Mouse (Mus musculus) hindbrain, postnatal 0 days (tissue): ENCODE measurements at regions not wholly inside any gene's neighbourhood (a gene's known extent, or its start where the extent isn't known, plus 50 kb on each side); places are given as distances from the start of the nearest gene placed in this dataset.
A peak's percentile ranks its signal among the peaks of the same experiment; 100 is the strongest.

Experiments used
- ATAC-seq: fragments of 200-750 bp; cut with Nextera tagmentation; 2 replicates; pipeline ENCODE4 v1.8.0; 2017; ENCODE audit warnings: mild to moderate bottlenecking, moderate TSS enrichment, moderate library complexity
- DNase-seq: peaks from one replicate; pipeline ENCODE4 v3.0.0-alpha.2; 2015; ENCODE audit warnings: low spot score
- H3K27ac ChIP-seq: fragments of 300-500 bp; sonication (generic); 2 replicates; pipeline ENCODE4 v1.5.1; 2014; ENCODE audit warnings: mild to moderate bottlenecking
- H3K27me3 ChIP-seq: fragments of 300-500 bp; sonication (generic); 2 replicates; pipeline ENCODE4 v1.6.1; 2014; ENCODE audit warnings: low read length, mixed read lengths; ENCODE audit not compliant: insufficient read depth
- H3K36me3 ChIP-seq: fragments of 300-500 bp; sonication (generic); 2 replicates; pipeline ENCODE4 v1.6.1; 2014; ENCODE audit warnings: low read length, mixed read lengths; ENCODE audit not compliant: insufficient read depth
- H3K4me1 ChIP-seq: fragments of 300-500 bp; sonication (generic); 2 replicates; pipeline ENCODE4 v1.6.1; 2014; ENCODE audit warnings: antibody characterized with exemption, low read length, mixed read lengths; ENCODE audit not compliant: insufficient read depth
- H3K4me2 ChIP-seq: fragments of 300-500 bp; sonication (generic); 2 replicates; pipeline ENCODE4 v1.6.1; 2014; ENCODE audit warnings: low read depth, mild to moderate bottlenecking, low read length, moderate library complexity, mixed read lengths
- H3K4me3 ChIP-seq: fragments of 300-500 bp; sonication (generic); 2 replicates; pipeline ENCODE4 v1.5.1; 2014; ENCODE audit warnings: low read length
- H3K9ac ChIP-seq: fragments of 300-500 bp; sonication (generic); replicated peaks from 2 replicates; pipeline ENCODE4 v1.6.1; 2014; ENCODE audit warnings: mild to moderate bottlenecking, low read length, moderate library complexity, mixed read lengths
- H3K9me3 ChIP-seq: fragments of 300-500 bp; sonication (generic); 2 replicates; pipeline ENCODE4 v1.6.1; 2016; ENCODE audit warnings: low read length, mixed read lengths
- CTCF ChIP-seq: IDR thresholded peaks from 2 replicates; pipeline ENCODE4 v1.5.1; 2016; ENCODE audit warnings: antibody characterized with exemption, control low read depth, low read depth
- WGBS: fragments of 180-500 bp; shearing (Covaris S2); extraction: QIAGEN DNeasy Blood & Tissue Kit; methylation state at CpG from one replicate; pipeline ENCODE4 v1.1.7; 2014; 5-methylcytosine and 5-hydroxymethylcytosine counted together

DNA sequence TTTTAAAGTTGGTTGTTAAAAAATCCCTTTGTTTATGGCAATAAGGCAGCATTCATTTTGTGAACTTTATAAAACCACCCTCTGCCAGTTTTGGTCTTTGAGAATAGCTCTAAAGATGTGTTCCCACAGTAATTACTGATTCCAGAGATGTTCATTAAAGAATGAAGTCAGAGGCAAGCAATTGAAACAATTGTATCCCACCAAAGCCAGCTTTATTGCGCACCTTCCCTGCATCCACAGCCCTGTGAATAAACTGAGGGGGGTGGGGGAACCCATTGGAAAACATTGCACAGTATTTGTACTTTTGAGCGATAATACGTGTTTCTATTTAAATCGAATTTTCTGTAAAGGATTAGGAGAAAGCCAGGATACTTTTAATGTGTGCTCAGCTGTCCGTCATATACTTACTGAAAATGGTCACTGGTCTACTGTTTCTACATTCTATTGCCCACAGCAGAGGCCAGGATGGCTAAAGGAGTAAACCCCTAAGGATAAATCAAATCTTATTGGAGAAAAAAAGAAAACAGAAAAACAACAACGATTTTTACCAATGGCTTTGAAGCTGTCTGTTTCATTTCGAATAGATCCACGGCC is 278.3 kb downstream of the Usp25 start:
- H3K27me3 ChIP-seq: no peaks in the 10 kb centered on the region
- TF ChIP-seq CTCF: no peak
- peak overlapping the region; percentile 59 for H3K27ac ChIP-seq
- WGBS: 52% methylated on average over 8 of the region's 8 CpGs
- no peak for ATAC-seq
- H3K36me3 ChIP-seq: no peaks in the 10 kb centered on the region
- no peak overlapping the region for H3K4me3 ChIP-seq
- peaks cover 5% of the 10 kb centered on the region; the same call in 1 of the 2 replicates for H3K4me1 ChIP-seq
- DNase-seq: peak; percentile 6
- no peaks in the 10 kb centered on the region for H3K9me3 ChIP-seq
- H3K9ac ChIP-seq: no peak overlapping the region
- peak overlapping the region; percentile 27 for H3K4me2 ChIP-seq

DNA sequence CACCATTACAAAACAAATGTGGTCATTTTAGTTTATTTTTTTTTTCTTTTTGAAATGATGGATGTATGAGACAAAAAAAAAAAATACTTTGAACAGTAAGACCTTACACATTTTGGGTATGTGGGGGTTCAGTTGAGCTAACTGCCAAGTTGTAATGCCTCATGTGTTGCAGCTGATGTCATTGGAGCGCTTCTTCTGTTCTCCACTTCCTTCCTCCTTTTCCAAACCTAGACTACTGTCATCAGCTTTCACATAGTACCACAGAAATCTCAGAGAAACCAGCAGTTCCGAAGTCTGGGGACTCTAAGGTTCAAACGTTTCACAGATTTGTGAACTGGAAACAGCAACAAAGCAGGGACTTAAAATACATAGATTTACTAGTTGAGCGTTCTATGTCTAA is 270.7 kb downstream of the Usp25 start:
- no peak for ATAC-seq
- H3K27ac ChIP-seq: no peak overlapping the region
- no peaks in the 10 kb centered on the region for H3K9me3 ChIP-seq
- no peak for DNase-seq
- H3K4me3 ChIP-seq: no peak overlapping the region
- H3K27me3 ChIP-seq: no peaks in the 10 kb centered on the region
- H3K9ac ChIP-seq: no peak overlapping the region
- 86% methylated on average over 4 of the region's 4 CpGs for WGBS
- no peaks in the 10 kb centered on the region for H3K36me3 ChIP-seq
- no peaks in the 10 kb centered on the region for H3K4me1 ChIP-seq
- no peak overlapping the region for H3K4me2 ChIP-seq
- no peak for TF ChIP-seq CTCF

DNA sequence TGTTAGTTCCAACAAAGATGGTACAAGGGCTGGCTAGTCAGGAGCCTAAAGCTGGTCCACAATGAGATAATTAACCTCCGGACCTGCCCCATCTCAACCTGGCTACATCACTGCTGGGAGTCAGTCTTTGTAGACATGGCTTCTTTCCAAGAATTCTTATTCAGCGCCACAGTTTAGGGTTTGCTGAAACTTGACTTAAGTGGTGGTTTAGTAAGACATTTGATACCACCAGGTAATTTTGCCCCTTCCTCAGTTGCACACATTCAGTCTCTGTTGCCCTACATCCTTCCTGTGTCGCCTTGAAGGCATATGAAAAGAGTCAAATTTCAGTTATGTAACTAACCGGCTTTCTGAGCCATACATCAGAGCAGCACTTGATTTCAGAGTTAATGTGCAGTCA is 266.4 kb downstream of the Usp25 start:
- H3K4me1 ChIP-seq: no peaks in the 10 kb centered on the region
- TF ChIP-seq CTCF: no peak
- H3K9me3 ChIP-seq: no peaks in the 10 kb centered on the region
- no peak overlapping the region for H3K4me3 ChIP-seq
- WGBS: 84% methylated on average over 4 of the region's 4 CpGs
- no peak overlapping the region for H3K9ac ChIP-seq
- H3K27ac ChIP-seq: no peak overlapping the region
- no peaks in the 10 kb centered on the region for H3K36me3 ChIP-seq
- H3K27me3 ChIP-seq: no peaks in the 10 kb centered on the region
- H3K4me2 ChIP-seq: no peak overlapping the region
- no peak for ATAC-seq
- no peak for DNase-seq

DNA sequence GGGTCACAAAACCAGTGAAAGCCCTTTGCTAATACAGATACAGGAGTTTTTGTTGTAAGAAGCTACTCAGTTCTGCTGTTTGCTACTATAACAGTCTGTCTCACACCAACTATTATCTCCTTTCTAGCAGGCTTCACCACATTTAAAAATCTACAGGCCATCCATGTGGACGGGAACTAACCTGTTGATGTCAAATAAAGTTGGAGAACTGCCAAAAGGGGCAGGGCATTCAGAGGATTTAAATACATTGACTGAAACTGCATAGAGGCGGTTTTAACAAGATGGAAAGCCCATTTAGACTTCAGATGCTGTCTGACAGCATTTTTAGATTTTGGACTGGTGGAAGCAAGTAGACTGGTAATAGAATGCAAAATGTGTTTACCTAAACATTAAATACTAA is 266.0 kb downstream of the Usp25 start:
- Histone ChIP-seq H3K27ac (no peak overlapping the region), H3K27me3 (no peaks in the 10 kb centered on the region), H3K36me3 (no peaks in the 10 kb centered on the region), H3K4me1 (no peaks in the 10 kb centered on the region), H3K9ac (no peak overlapping the region), H3K9me3 (no peaks in the 10 kb centered on the region), H3K4me3 (no peak overlapping the region), H3K4me2 (no peak overlapping the region)
- ATAC-seq (no peak), DNase-seq (no peak)
- WGBS: 63% methylated on average over 2 of the region's 2 CpGs
- TF ChIP-seq CTCF: no peak

DNA sequence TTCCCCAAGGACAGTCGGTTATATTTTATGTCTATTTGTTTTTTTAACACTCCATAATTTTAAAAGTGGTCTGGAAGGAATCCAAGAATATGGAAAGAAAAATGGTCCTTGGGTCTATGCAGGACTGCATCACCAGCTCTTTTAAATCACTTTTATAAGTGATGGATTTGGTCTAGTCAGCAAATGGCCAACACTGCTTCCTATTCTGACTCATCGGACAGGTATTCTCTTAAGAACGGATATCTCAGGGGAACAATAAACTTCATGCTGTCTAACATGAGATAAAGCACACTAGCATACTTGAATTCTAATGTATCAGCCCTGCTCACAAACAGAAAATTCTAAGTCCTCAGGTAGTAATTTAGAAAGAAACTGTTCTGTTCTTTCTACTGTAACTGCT is 259.8 kb downstream of the Usp25 start:
- no peak for TF ChIP-seq CTCF
- Histone ChIP-seq H3K27me3 (no peaks in the 10 kb centered on the region), H3K36me3 (no peaks in the 10 kb centered on the region), H3K27ac (no peak overlapping the region), H3K9ac (no peak overlapping the region), H3K4me2 (no peak overlapping the region), H3K4me3 (no peak overlapping the region), H3K9me3 (no peaks in the 10 kb centered on the region), H3K4me1 (no peaks in the 10 kb centered on the region)
- ATAC-seq (no peak), DNase-seq (no peak)
- 78% methylated on average over 3 of the region's 3 CpGs for whole genome bisulfite sequencing

DNA sequence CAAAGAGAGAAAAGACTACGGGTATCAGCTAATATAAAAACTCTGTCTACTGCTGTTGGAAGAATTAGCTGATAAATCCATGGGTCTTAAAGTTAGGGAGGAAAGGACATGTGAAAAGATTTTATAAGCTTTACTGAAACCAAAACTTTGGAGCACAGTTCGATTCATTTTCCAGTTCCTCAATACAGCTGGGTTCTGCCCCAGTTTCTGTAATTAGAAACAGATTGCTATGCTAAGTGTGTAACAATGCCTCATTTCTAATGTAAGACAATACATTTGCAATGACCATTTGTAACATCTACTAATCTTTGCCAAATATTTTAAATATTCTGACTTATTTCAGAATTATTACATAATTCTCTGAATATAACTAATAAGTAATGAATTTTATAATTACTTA is 255.4 kb downstream of the Usp25 start:
- no peak for TF ChIP-seq CTCF
- Histone ChIP-seq H3K9me3 (no peaks in the 10 kb centered on the region), H3K27me3 (no peaks in the 10 kb centered on the region), H3K4me2 (no peak overlapping the region), H3K36me3 (no peaks in the 10 kb centered on the region), H3K27ac (no peak overlapping the region), H3K4me3 (no peak overlapping the region), H3K4me1 (no peaks in the 10 kb centered on the region), H3K9ac (no peak overlapping the region)
- DNase-seq (no peak), ATAC-seq (no peak)
- WGBS: 71% methylated on average over 2 of the region's 2 CpGs

DNA sequence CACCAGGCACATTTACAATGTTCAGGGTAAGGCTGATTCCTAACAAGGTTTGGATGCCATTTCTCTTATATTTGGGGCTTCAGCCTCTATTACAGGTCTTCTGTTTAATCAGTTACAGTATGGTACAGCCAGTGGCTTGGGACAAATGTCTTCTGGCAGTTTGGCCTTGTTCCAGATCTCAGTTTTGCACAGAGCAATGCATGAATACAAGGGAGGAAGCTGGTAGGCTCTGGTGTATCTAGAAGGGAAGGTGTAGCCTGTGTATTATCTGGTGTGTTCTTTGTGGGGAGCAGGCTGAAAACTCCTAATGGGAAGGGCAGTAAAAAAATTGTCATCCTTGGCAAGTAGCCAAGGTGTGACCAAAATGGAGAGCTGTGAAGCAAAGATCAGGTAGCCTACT is 254.2 kb downstream of the Usp25 start:
- peak; percentile 70; the same call in 1 of the 2 replicates for ATAC-seq

More for the DNA sequence above, 254.2 kb downstream of the Usp25 start:
- H3K4me2 ChIP-seq: no peak overlapping the region
- DNase-seq: peak; percentile 68
- no peaks in the 10 kb centered on the region for H3K36me3 ChIP-seq
- no peak for TF ChIP-seq CTCF
- no peak overlapping the region for H3K4me3 ChIP-seq
- H3K27me3 ChIP-seq: no peaks in the 10 kb centered on the region
- no peak overlapping the region for H3K9ac ChIP-seq
- H3K27ac ChIP-seq: no peak overlapping the region
- H3K9me3 ChIP-seq: no peaks in the 10 kb centered on the region
- H3K4me1 ChIP-seq: no peaks in the 10 kb centered on the region
